ENCODE assay signal across 10 mouse cellular contexts in genomic region chr6:54099659-54100058, GRCm38 (mm10).
DNase-seq lines count a peak whose midpoint lies in the region; ATAC-seq and TF ChIP-seq lines count a peak whose summit lies in the region.
"Had no signal": no experiment of that assay in that cellular context is flagged by ENCODE, and none has a peak within 500 bp of the region (broad histone marks: within the 10 kb centered on the region; RNA-seq: fewer than 3 reads in every experiment).

No protein-coding gene starts in this region.

- H3K4me2 ChIP-seq in kidney, embryonic 16.5 days (replicated peaks; ENCODE audit: low read depth, low read length), result no peak overlapping the region
- H3K4me2 ChIP-seq in lung, embryonic 16.5 days (ENCODE audit: low read depth, low read length), result no peak overlapping the region
- H3K4me2 ChIP-seq: intestine, embryonic 15.5 days had no signal

- 16% methylated on average over 6 of the region's 6 CpGs for WGBS in cerebellum, adult 2 months
- 45% methylated on average over 6 of the region's 6 CpGs for WGBS in kidney, embryonic 16.5 days
- WGBS in lung, embryonic 16.5 days, result 8% methylated on average over 6 of the region's 6 CpGs

- H3K9ac ChIP-seq in kidney, embryonic 16.5 days (replicated peaks; ENCODE audit: low read length), result no peak overlapping the region
- H3K9ac ChIP-seq in lung, embryonic 16.5 days (ENCODE audit: low read length), result no peak overlapping the region
- H3K9ac ChIP-seq: intestine, embryonic 15.5 days had no signal

- intact Hi-C loops in heart, postnatal 36 days (cut with DNase I), result no loop called here
- intact Hi-C loops in gastrocnemius, adult 2 months (cut with DNase I), result no loop called here

- H3K4me1 ChIP-seq in cerebellum, adult 2 months (ENCODE audit: control insufficient read depth, insufficient read depth, low read length), result peaks cover 53% of the 10 kb centered on the region
- peaks cover 8% of the 10 kb centered on the region; the same call in 1 of the 2 replicates for H3K4me1 ChIP-seq in kidney, embryonic 16.5 days (ENCODE audit: insufficient read depth, low read length)
- H3K4me1 ChIP-seq in lung, embryonic 16.5 days (replicated peaks; ENCODE audit: control insufficient read depth, insufficient read depth, low read length), result peaks cover 13% of the 10 kb centered on the region

- no peaks in the 10 kb centered on the region for H3K9me3 ChIP-seq in kidney, embryonic 16.5 days (ENCODE audit: low read length)
- no peaks in the 10 kb centered on the region for H3K9me3 ChIP-seq in lung, embryonic 16.5 days (ENCODE audit: control insufficient read depth, low read length)
- H3K9me3 ChIP-seq: intestine, embryonic 15.5 days had no signal

- TF ChIP-seq POLR2A in cerebellum, adult 2 months (IDR thresholded peaks at IDR 0.05; ENCODE audit: borderline replicate concordance, insufficient read depth, low read length), result no peak

- H3K27ac ChIP-seq in cerebellum, adult 2 months (ENCODE audit: insufficient read depth, low read length), result peak overlapping the region; percentile 1; the same call in 1 of the 2 replicates
- H3K27ac ChIP-seq in kidney, embryonic 16.5 days (ENCODE audit: low read length), result no peak overlapping the region
- H3K27ac ChIP-seq in lung, embryonic 16.5 days (ENCODE audit: low read length), result no peak overlapping the region
- H3K27ac ChIP-seq in gastrocnemius, adult 2 months, result no peak overlapping the region
- H3K27ac ChIP-seq: intestine, embryonic 15.5 days had no signal

- no peaks in the 10 kb centered on the region for H3K27me3 ChIP-seq in cerebellum, adult 2 months (ENCODE audit: control insufficient read depth, insufficient read depth, low read length)
- no peaks in the 10 kb centered on the region for H3K27me3 ChIP-seq in kidney, embryonic 16.5 days (ENCODE audit: insufficient read depth, low read length)
- H3K27me3 ChIP-seq in lung, embryonic 16.5 days (ENCODE audit: control insufficient read depth, insufficient read depth, low read depth, low read length), result no peaks in the 10 kb centered on the region; the same call in 1 of the 2 replicates
- H3K27me3 ChIP-seq: intestine, embryonic 15.5 days had no signal

- no peak for TF ChIP-seq CTCF in cerebellum, adult 2 months (IDR thresholded peaks at IDR 0.05; ENCODE audit: borderline replicate concordance, insufficient read depth, low read depth, low read length)
- TF ChIP-seq CTCF in gastrocnemius, adult 2 months (IDR thresholded peaks at IDR 0.05), result no peak

- peak in 1 of 2 experiments; percentile 64 for DNase-seq in cerebellum, adult 2 months
- no peak for DNase-seq in cerebellum, postnatal 4 days (ENCODE audit: low spot score in 2 of 2)
- peak; percentile 51 for DNase-seq in kidney, adult 11 months
- peak; percentile 30 to 46 for DNase-seq in heart, postnatal 36 days
- DNase-seq in embryo, embryonic 10 days (ENCODE audit: low spot score), result no peak
- DNase-seq in gastrocnemius, adult 2 months, result no peak
- DNase-seq: thymus, postnatal 25 days had no signal

- H3K36me3 ChIP-seq in kidney, embryonic 16.5 days (ENCODE audit: insufficient read depth, low read length), result no peaks in the 10 kb centered on the region
- no peaks in the 10 kb centered on the region for H3K36me3 ChIP-seq in lung, embryonic 16.5 days (ENCODE audit: control insufficient read depth, insufficient read depth, low read length)
- H3K36me3 ChIP-seq: intestine, embryonic 15.5 days had no signal

- no peak for ATAC-seq in kidney, embryonic 16.5 days (ENCODE audit: low FRiP score, low TSS enrichment)
- ATAC-seq in lung, embryonic 16.5 days (ENCODE audit: low read depth), result peak; percentile 47; the same call in 1 of the 2 replicates
- ATAC-seq: intestine, embryonic 15.5 days had no signal

- H3K4me3 ChIP-seq in cerebellum, adult 2 months (replicated peaks; ENCODE audit: insufficient read depth, low read depth, low read length), result no peak overlapping the region
- no peak overlapping the region for H3K4me3 ChIP-seq in kidney, embryonic 16.5 days (ENCODE audit: low read length)
- no peak overlapping the region for H3K4me3 ChIP-seq in lung, embryonic 16.5 days (ENCODE audit: low read length)
- H3K4me3 ChIP-seq in gastrocnemius, adult 2 months, result no peak overlapping the region
- H3K4me3 ChIP-seq: intestine, embryonic 15.5 days had no signal

Comparison
In these comparisons a context has a peak if more than half of its experiments do, and no peak if none do; other contexts are left out.
1. DNase-seq: peak in kidney, adult 11 months (single experiment) and heart, postnatal 36 days (2 of 2); none in cerebellum, postnatal 4 days (0 of 2), embryo, embryonic 10 days (single experiment) and gastrocnemius, adult 2 months (single experiment).